Mouse (Mus musculus): ENCODE results near the gene Cpsf7.

DNA sequence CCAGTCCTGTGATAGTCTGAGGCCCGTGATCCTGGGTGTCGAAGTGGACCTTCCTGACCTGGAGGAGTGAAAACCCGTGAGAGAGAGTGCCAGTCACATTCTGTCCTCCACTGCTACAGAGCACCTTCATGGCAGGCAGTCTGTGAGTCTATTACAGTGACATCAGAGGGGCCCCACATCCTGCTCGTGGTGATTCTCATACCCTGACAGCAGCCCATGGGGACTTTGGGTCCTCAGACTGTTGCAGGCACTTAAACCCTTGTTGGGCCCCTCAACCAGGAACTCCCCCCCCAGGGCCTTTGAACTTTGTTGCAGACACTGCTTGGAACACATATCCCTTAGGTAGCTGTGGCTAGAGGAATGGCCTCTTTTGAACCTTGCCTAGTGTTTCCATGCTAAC, 45.5 kb upstream of the Cpsf7 start:
- TF ChIP-seq POLR2A (IDR thresholded peaks at IDR 0.05; ENCODE audit: control insufficient read depth in 1 of 2, insufficient read depth in 1 of 2, low read depth in 1 of 2, low read length in 2 of 2, poor library complexity in 1 of 2) (no peak), CTCF (IDR thresholded peaks at IDR 0.05 in 2 of 3, conservative IDR thresholded peaks at IDR 0.05 in 1 of 3; ENCODE audit: control insufficient read depth in 1 of 3, insufficient read depth in 1 of 3, low read depth in 2 of 3, low read length in 3 of 3, poor library complexity in 1 of 3, severe bottlenecking in 1 of 3) (no peak), EP300 (IDR thresholded peaks at IDR 0.05; ENCODE audit: low read depth in 1 of 2, low read length in 2 of 2) (no peak), ZKSCAN1 (IDR thresholded peaks at IDR 0.05; ENCODE audit: low read depth, low read length) (no peak)

Data from MEL (cell line).